Mouse (Mus musculus): ENCODE data around the gene Hist1h3e. TPM values are rescaled to one million over a fixed set of nuclear protein-coding genes. Genes with fewer than 3 reads are reported as not detected.
"Not testable (repeated sequence)": the region's sequence is repeated elsewhere in the genome, so short reads cannot be mapped to it uniquely, and the experiment has no call there.

The Hist1h3e gene
- polyA plus RNA-seq, 1 experiment from 2014 or later, result 0.85 TPM

GRCm38 (mm10) chr13:23555839-23556416 is 6.2 kb downstream of the Hist1h3e start:
- peaks cover 9% of the 10 kb centered on the region for H3K4me1 ChIP-seq (ENCODE audit: control insufficient read depth, insufficient read depth, low read depth, low read length)
- H3K4me3 ChIP-seq (ENCODE audit: low read length), result peak overlapping the region; percentile 54
- H3K27me3 ChIP-seq (replicated peaks; ENCODE audit: control insufficient read depth, insufficient read depth, low read length), result no peaks in the 10 kb centered on the region
- H3K36me3 ChIP-seq (ENCODE audit: control insufficient read depth, insufficient read depth, low read length), result no peaks in the 10 kb centered on the region
- ATAC-seq, result peak; percentile 86
- peak overlapping the region; percentile 100 for H3K4me2 ChIP-seq (ENCODE audit: low read length)
- 0% methylated on average over 18 of the region's 18 CpGs for WGBS
- peak overlapping the region; percentile 82 for H3K27ac ChIP-seq (ENCODE audit: low read depth, low read length)
- no peaks in the 10 kb centered on the region for H3K9me3 ChIP-seq (ENCODE audit: control insufficient read depth, low read length)
- peak overlapping the region; percentile 70 for H3K9ac ChIP-seq (ENCODE audit: low read depth, low read length)

- no peaks in the 10 kb centered on the region for H3K27me3 ChIP-seq (replicated peaks; ENCODE audit: control insufficient read depth, insufficient read depth, low read length)
- H3K4me2 ChIP-seq (ENCODE audit: low read length), result peak overlapping the region; percentile 100
- H3K9ac ChIP-seq (ENCODE audit: low read depth, low read length), result peak overlapping the region; percentile 70
- peaks cover 13% of the 10 kb centered on the region for H3K4me1 ChIP-seq (ENCODE audit: control insufficient read depth, insufficient read depth, low read depth, low read length)
- peak overlapping the region; percentile 54 for H3K4me3 ChIP-seq (ENCODE audit: low read length)
- H3K36me3 ChIP-seq (ENCODE audit: control insufficient read depth, insufficient read depth, low read length), result no peaks in the 10 kb centered on the region
- under 1% methylated on average over 48 of the region's 54 CpGs for WGBS
- H3K9me3 ChIP-seq (ENCODE audit: control insufficient read depth, low read length), result no peaks in the 10 kb centered on the region
- H3K27ac ChIP-seq (ENCODE audit: low read depth, low read length), result peak overlapping the region; percentile 82
- ATAC-seq, result peak; percentile 72
Observed at GRCm38 (mm10) chr13:23554925-23555838, 7.0 kb downstream of the Hist1h3e start.

- H3K9me3 ChIP-seq (ENCODE audit: control insufficient read depth, low read length), result no peaks in the 10 kb centered on the region
- WGBS, result 21% methylated on average over 9 of the region's 9 CpGs
- peak overlapping the region; percentile 70 for H3K9ac ChIP-seq (ENCODE audit: low read depth, low read length)
- no peak for ATAC-seq
- no peaks in the 10 kb centered on the region for H3K27me3 ChIP-seq (replicated peaks; ENCODE audit: control insufficient read depth, insufficient read depth, low read length)
- H3K36me3 ChIP-seq (ENCODE audit: control insufficient read depth, insufficient read depth, low read length), result no peaks in the 10 kb centered on the region
- peak overlapping the region; percentile 82; the same call in 1 of the 2 replicates for H3K27ac ChIP-seq (ENCODE audit: low read depth, low read length)
- peak overlapping the region; percentile 54 for H3K4me3 ChIP-seq (ENCODE audit: low read length)
- H3K4me1 ChIP-seq (ENCODE audit: control insufficient read depth, insufficient read depth, low read depth, low read length), result peaks cover 13% of the 10 kb centered on the region
- H3K4me2 ChIP-seq (ENCODE audit: low read length), result peak overlapping the region; percentile 100
Observed at GRCm38 (mm10) chr13:23554393-23554792, 7.8 kb downstream of the Hist1h3e start.

- Histone ChIP-seq H3K4me1 (ENCODE audit: control insufficient read depth, insufficient read depth, low read depth, low read length) (peaks cover 13% of the 10 kb centered on the region), H3K27ac (ENCODE audit: low read depth, low read length) (peak within 1 kb of the TSS; percentile 20; the same call in 1 of the 2 replicates), H3K4me3 (ENCODE audit: low read length) (no peak within 1 kb of the TSS), H3K36me3 (ENCODE audit: control insufficient read depth, insufficient read depth, low read length) (no peaks in the 10 kb centered on the region), H3K4me2 (ENCODE audit: low read length) (no peak within 1 kb of the TSS; the same call in 1 of the 2 replicates), H3K27me3 (replicated peaks; ENCODE audit: control insufficient read depth, insufficient read depth, low read length) (no peaks in the 10 kb centered on the region), H3K9me3 (ENCODE audit: control insufficient read depth, low read length) (no peaks in the 10 kb centered on the region), H3K9ac (ENCODE audit: low read depth, low read length) (no peak within 1 kb of the TSS)
- no peak for ATAC-seq
Observed at GRCm38 (mm10) chr13:23552962-23553361, 9.2 kb downstream of the Hist1h3e start, which contains the start of gene Hist1h1d. Gene Hist1h1d, plus strand, starts transcription at chr13:23553262.

GRCm38 (mm10) chr13:23551931-23552914 is 9.9 kb downstream of the Hist1h3e start:
- 51% methylated on average over 8 of the region's 8 CpGs for WGBS
- H3K9me3 ChIP-seq (ENCODE audit: control insufficient read depth, low read length), result no peaks in the 10 kb centered on the region
- no peak overlapping the region for H3K9ac ChIP-seq (ENCODE audit: low read depth, low read length)
- H3K36me3 ChIP-seq (ENCODE audit: control insufficient read depth, insufficient read depth, low read length), result no peaks in the 10 kb centered on the region
- peaks cover 13% of the 10 kb centered on the region for H3K4me1 ChIP-seq (ENCODE audit: control insufficient read depth, insufficient read depth, low read depth, low read length)
- H3K4me3 ChIP-seq (ENCODE audit: low read length), result peak overlapping the region; percentile 46
- H3K27ac ChIP-seq (ENCODE audit: low read depth, low read length), result peak overlapping the region; percentile 76
- no peaks in the 10 kb centered on the region for H3K27me3 ChIP-seq (replicated peaks; ENCODE audit: control insufficient read depth, insufficient read depth, low read length)
- peak overlapping the region; percentile 66 for H3K4me2 ChIP-seq (ENCODE audit: low read length)
- ATAC-seq, result no peak

GRCm38 (mm10) chr13:23551146-23551834 is 10.9 kb downstream of the Hist1h3e start, which contains the start of gene Hist1h4f:
Gene Hist1h4f, minus strand, starts transcription at chr13:23551648.
- H3K4me2 ChIP-seq (ENCODE audit: low read length), result peak within 1 kb of the TSS; percentile 66
- H3K27ac ChIP-seq (ENCODE audit: low read depth, low read length), result peak within 1 kb of the TSS; percentile 76
- peak within 1 kb of the TSS; percentile 63 for H3K9ac ChIP-seq (ENCODE audit: low read depth, low read length)
- H3K36me3 ChIP-seq (ENCODE audit: control insufficient read depth, insufficient read depth, low read length); H3K9me3 ChIP-seq (ENCODE audit: control insufficient read depth, low read length); H3K27me3 ChIP-seq (replicated peaks; ENCODE audit: control insufficient read depth, insufficient read depth, low read length): not testable (repeated sequence)
- peak within 1 kb of the TSS; percentile 46 for H3K4me3 ChIP-seq (ENCODE audit: low read length)
- WGBS, result under 1% methylated on average over 47 of the region's 47 CpGs
- peak; percentile 95 for ATAC-seq
- H3K4me1 ChIP-seq (ENCODE audit: control insufficient read depth, insufficient read depth, low read depth, low read length), result peaks cover 11% of the 10 kb centered on the region

- Histone ChIP-seq H3K27ac (ENCODE audit: low read depth, low read length) (peak overlapping the region; percentile 76), H3K4me2 (ENCODE audit: low read length) (peak overlapping the region; percentile 66), H3K9ac (ENCODE audit: low read depth, low read length) (peak overlapping the region; percentile 17; the same call in 1 of the 2 replicates), H3K27me3 (replicated peaks; ENCODE audit: control insufficient read depth, insufficient read depth, low read length) (no peaks in the 10 kb centered on the region), H3K9me3 (ENCODE audit: control insufficient read depth, low read length) (no peaks in the 10 kb centered on the region), H3K4me1 (ENCODE audit: control insufficient read depth, insufficient read depth, low read depth, low read length) (peaks cover 10% of the 10 kb centered on the region), H3K4me3 (ENCODE audit: low read length) (peak overlapping the region; percentile 46), H3K36me3 (ENCODE audit: control insufficient read depth, insufficient read depth, low read length) (no peaks in the 10 kb centered on the region)
- WGBS, result 6% methylated on average over 3 of the region's 3 CpGs
- no peak for ATAC-seq
Observed at GRCm38 (mm10) chr13:23550761-23551145, 11.4 kb downstream of the Hist1h3e start.

GRCm38 (mm10) chr13:23546694-23547093 is 15.5 kb downstream of the Hist1h3e start:
- Histone ChIP-seq H3K4me3 (ENCODE audit: low read length) (no peak overlapping the region), H3K36me3 (ENCODE audit: control insufficient read depth, insufficient read depth, low read length) (no peaks in the 10 kb centered on the region), H3K4me1 (ENCODE audit: control insufficient read depth, insufficient read depth, low read depth, low read length) (peaks cover 9% of the 10 kb centered on the region), H3K27ac (ENCODE audit: low read depth, low read length) (no peak overlapping the region), H3K9me3 (ENCODE audit: control insufficient read depth, low read length) (no peaks in the 10 kb centered on the region), H3K4me2 (ENCODE audit: low read length) (no peak overlapping the region), H3K27me3 (replicated peaks; ENCODE audit: control insufficient read depth, insufficient read depth, low read length) (no peaks in the 10 kb centered on the region), H3K9ac (ENCODE audit: low read depth, low read length) (no peak overlapping the region)
- WGBS, result 85% methylated on average over 5 of the region's 5 CpGs
- ATAC-seq, result no peak

Measured in hindbrain, embryonic 16.5 days (tissue).